Mouse (Mus musculus) megakaryocyte, embryonic 14.5 days (primary cell): ENCODE data around the gene Cfl1. TPM values are rescaled to one million over a fixed set of nuclear protein-coding genes. Genes with fewer than 3 reads are reported as not detected.

Experiments
- H3K27me3 ChIP-seq: replicated peaks from 2 replicates; pipeline ENCODE3; 2012; ENCODE audit warnings: inconsistent platforms
- H3K36me3 ChIP-seq: replicated peaks from 2 replicates; pipeline ENCODE3; 2012; ENCODE audit warnings: low read length, inconsistent platforms, mixed read lengths
- H3K4me1 ChIP-seq: 2 replicates; pipeline ENCODE4 v1.6.1; 2012; ENCODE audit warnings: inconsistent platforms
- H3K4me3 ChIP-seq: replicated peaks from 2 replicates; pipeline ENCODE3; 2012; ENCODE audit warnings: moderate library complexity, mild to moderate bottlenecking, inconsistent platforms
- H3K9me3 ChIP-seq: 2 replicates; pipeline ENCODE4 v1.6.1; 2012; ENCODE audit warnings: inconsistent platforms
- FLI1 ChIP-seq: IDR thresholded peaks from 2 replicates; pipeline ENCODE4 v1.6.1; 2012; ENCODE audit warnings: low read length, inconsistent platforms, mixed read lengths
- GATA1 ChIP-seq: IDR thresholded peaks from 3 replicates; pipeline ENCODE4 v1.6.1; 2012; ENCODE audit warnings: mixed read lengths, low read length, inconsistent platforms, borderline replicate concordance
- polyA plus RNA-seq: library from polyadenylated mRNA; stranded (reverse); fragments of >175 nt; gene quantifications from 2 replicates; pipeline ENCODE4 v1.2.3, GENCODE M21; 2012; ENCODE audit warnings: low replicate concordance; ENCODE audit not compliant: insufficient read depth

Gene Cfl1
- polyA plus RNA-seq = 2,588 and 4,768 TPM in 2 replicates

- Histone ChIP-seq H3K27me3 (no peaks in the 10 kb centered on the region), H3K4me3 (peak within 1 kb of the TSS; percentile 97), H3K36me3 (peaks cover 51% of the 10 kb centered on the region), H3K4me1 (peaks cover 65% of the 10 kb centered on the region), H3K9me3 (no peaks in the 10 kb centered on the region)
- peak; percentile 68; the same call in 1 of the 2 replicates for TF ChIP-seq FLI1
- no peak for TF ChIP-seq GATA1
Observed at GRCm38 (mm10) chr19:5490313-5490897, at the start of gene Cfl1. Gene Cfl1 (plus strand): TSS chr19:5490455.

GRCm38 (mm10) chr19:5444371-5444908 is 45.8 kb upstream of the Cfl1 start:
- Histone ChIP-seq H3K36me3 (no peaks in the 10 kb centered on the region), H3K27me3 (peaks cover 58% of the 10 kb centered on the region), H3K4me1 (peaks cover 35% of the 10 kb centered on the region), H3K9me3 (peaks cover 11% of the 10 kb centered on the region), H3K4me3 (no peak overlapping the region)
- TF ChIP-seq FLI1 (no peak), GATA1 (no peak)

DNA sequence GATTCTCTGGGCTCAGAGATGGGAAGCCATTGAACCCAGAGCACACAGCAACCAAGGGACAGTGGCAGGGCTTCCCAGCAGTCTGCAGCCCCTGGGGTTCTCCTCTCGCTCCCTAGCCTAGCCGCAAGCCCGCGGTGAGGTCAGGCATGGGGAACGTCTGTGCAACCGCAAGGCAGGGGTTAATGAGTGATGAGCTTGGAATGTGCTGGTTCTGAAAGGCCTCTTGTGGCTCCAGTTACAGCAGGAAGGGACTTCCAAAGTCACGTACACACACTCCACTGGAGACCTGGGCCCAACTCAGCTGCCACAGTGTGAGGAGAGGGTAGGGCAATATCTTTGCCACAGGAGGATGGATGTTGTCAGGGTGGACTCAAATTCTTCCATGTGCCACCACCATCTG is 45.3 kb upstream of the Cfl1 start:
- TF ChIP-seq FLI1 = no peak
- no peak for TF ChIP-seq GATA1
- Histone ChIP-seq H3K27me3 (peaks cover 63% of the 10 kb centered on the region), H3K4me3 (no peak overlapping the region), H3K9me3 (peaks cover 7% of the 10 kb centered on the region), H3K4me1 (peaks cover 40% of the 10 kb centered on the region), H3K36me3 (no peaks in the 10 kb centered on the region)

DNA sequence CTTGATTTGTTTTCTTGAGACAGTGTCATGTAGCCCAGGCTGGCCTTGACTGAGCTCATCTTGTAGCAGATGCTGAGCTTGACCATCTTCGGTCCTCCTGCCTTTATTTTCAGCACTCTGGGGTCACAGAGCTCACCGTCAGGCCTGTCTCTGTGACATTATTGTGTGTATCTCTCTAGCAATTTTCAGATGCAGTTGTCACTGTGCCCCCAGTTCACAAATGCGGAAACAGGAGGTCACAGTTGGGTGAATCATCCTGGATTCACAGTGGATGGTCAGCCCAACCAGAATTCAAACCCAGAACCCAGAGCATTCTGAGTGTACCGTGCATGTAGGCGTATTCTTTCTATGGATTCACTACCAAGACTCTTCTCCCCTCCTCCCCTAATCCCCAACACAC is 44.5 kb upstream of the Cfl1 start:
- H3K4me1 ChIP-seq = peaks cover 46% of the 10 kb centered on the region
- H3K9me3 ChIP-seq = no peaks in the 10 kb centered on the region
- TF ChIP-seq FLI1 = no peak
- no peak for TF ChIP-seq GATA1
- no peaks in the 10 kb centered on the region for H3K36me3 ChIP-seq
- peaks cover 66% of the 10 kb centered on the region for H3K27me3 ChIP-seq
- no peak overlapping the region for H3K4me3 ChIP-seq

- H3K27me3 ChIP-seq = peaks cover 72% of the 10 kb centered on the region
- TF ChIP-seq GATA1 (no peak), FLI1 (no peak)
- no peaks in the 10 kb centered on the region for H3K9me3 ChIP-seq
- H3K4me1 ChIP-seq = peaks cover 51% of the 10 kb centered on the region
- no peaks in the 10 kb centered on the region for H3K36me3 ChIP-seq
- H3K4me3 ChIP-seq = peak within 1 kb of the TSS; percentile 93
Observed at GRCm38 (mm10) chr19:5447515-5448353, 42.5 kb upstream of the Cfl1 start, which contains the start of gene Fosl1. Gene Fosl1 (plus strand): TSS chr19:5447547.

- peak overlapping the region; percentile 93 for H3K4me3 ChIP-seq
- H3K27me3 ChIP-seq = peaks cover 72% of the 10 kb centered on the region
- no peaks in the 10 kb centered on the region for H3K9me3 ChIP-seq
- H3K4me1 ChIP-seq = peaks cover 51% of the 10 kb centered on the region
- H3K36me3 ChIP-seq = no peaks in the 10 kb centered on the region
- TF ChIP-seq GATA1 (no peak), FLI1 (no peak)
Observed at GRCm38 (mm10) chr19:5448354-5449150, 41.7 kb upstream of the Cfl1 start.

DNA sequence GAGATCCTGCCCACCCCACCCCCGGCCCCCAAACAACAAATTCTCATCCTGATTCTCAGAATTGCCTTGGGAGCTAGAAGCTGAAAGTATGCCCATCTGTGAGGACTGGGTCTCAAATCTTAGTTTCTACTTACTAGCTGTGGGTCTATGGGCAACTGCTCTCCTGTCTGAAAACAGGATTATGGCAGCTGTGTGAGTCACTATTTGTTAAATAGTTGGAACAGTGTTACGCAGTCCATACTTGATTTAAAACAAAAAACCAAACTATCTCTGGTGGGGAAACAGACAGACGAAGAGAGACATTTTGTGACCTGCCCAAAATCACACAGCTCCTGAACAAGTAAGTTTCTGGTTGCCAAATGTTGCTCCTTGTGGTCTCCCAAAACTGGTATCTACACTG is 40.6 kb upstream of the Cfl1 start:
- Histone ChIP-seq H3K36me3 (peaks cover 11% of the 10 kb centered on the region), H3K4me1 (peaks cover 50% of the 10 kb centered on the region), H3K27me3 (peaks cover 64% of the 10 kb centered on the region), H3K9me3 (no peaks in the 10 kb centered on the region), H3K4me3 (no peak overlapping the region)
- no peak for TF ChIP-seq FLI1
- no peak for TF ChIP-seq GATA1

- H3K4me1 ChIP-seq = peaks cover 64% of the 10 kb centered on the region
- H3K4me3 ChIP-seq = no peak overlapping the region
- H3K9me3 ChIP-seq = no peaks in the 10 kb centered on the region
- TF ChIP-seq FLI1 (no peak), GATA1 (no peak)
- H3K27me3 ChIP-seq = peaks cover 44% of the 10 kb centered on the region
- peaks cover 20% of the 10 kb centered on the region for H3K36me3 ChIP-seq
Observed at GRCm38 (mm10) chr19:5451766-5452165, 38.5 kb upstream of the Cfl1 start.

DNA sequence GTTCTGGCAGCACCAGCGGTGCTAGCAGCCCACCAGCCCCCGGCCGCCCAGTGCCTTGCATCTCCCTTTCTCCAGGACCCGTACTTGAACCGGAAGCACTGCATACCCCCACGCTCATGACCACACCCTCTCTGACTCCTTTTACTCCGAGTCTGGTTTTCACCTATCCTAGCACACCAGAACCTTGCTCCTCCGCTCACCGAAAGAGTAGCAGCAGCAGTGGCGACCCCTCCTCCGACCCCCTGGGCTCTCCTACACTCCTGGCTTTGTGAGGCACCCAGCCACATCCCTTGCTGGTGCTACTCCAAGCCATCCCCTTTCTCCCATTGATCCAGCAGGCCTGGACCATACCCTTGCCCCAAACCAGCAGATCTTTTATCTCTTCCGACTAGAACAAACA is 35.2 kb upstream of the Cfl1 start:
- Histone ChIP-seq H3K27me3 (peaks cover 14% of the 10 kb centered on the region), H3K4me1 (peaks cover 53% of the 10 kb centered on the region), H3K9me3 (no peaks in the 10 kb centered on the region), H3K36me3 (peaks cover 20% of the 10 kb centered on the region), H3K4me3 (no peak overlapping the region)
- no peak for TF ChIP-seq GATA1
- TF ChIP-seq FLI1 = no peak
